Mouse (Mus musculus) lung, embryonic 14.5 days (tissue): ENCODE results near the gene Elovl1. TPM values are rescaled to one million over a fixed set of nuclear protein-coding genes. Genes with fewer than 3 reads are reported as not detected.

Experiments used
- ATAC-seq: fragments of 200-750 bp; cut with Nextera tagmentation; 2 replicates; pipeline ENCODE4 v1.8.0; 2017; ENCODE audit warnings: mild to moderate bottlenecking, moderate TSS enrichment, moderate library complexity; ENCODE audit not compliant: insufficient read depth
- DNase-seq: peaks from one replicate; pipeline ENCODE4 v3.0.0-alpha.2; 2015
- H3K27ac ChIP-seq: fragments of 300-500 bp; sonication (generic); 2 replicates; pipeline ENCODE4 v1.5.1; 2014; ENCODE audit warnings: low read depth, mild to moderate bottlenecking, moderate library complexity
- H3K27me3 ChIP-seq: fragments of 300-500 bp; sonication (generic); 2 replicates; pipeline ENCODE4 v1.6.1; 2014; ENCODE audit warnings: low read length, control low read depth; ENCODE audit not compliant: insufficient read depth
- H3K36me3 ChIP-seq: fragments of 300-500 bp; sonication (generic); 2 replicates; pipeline ENCODE4 v1.6.1; 2014; ENCODE audit warnings: control low read depth; ENCODE audit not compliant: insufficient read depth
- H3K4me1 ChIP-seq: fragments of 300-500 bp; sonication (generic); 2 replicates; pipeline ENCODE4 v1.6.1; 2014; ENCODE audit warnings: antibody characterized with exemption, control low read depth; ENCODE audit not compliant: insufficient read depth
- H3K4me2 ChIP-seq: fragments of 300-500 bp; sonication (generic); 2 replicates; pipeline ENCODE4 v1.6.1; 2014; ENCODE audit warnings: mild to moderate bottlenecking
- H3K4me3 ChIP-seq: fragments of 300-500 bp; sonication (generic); 2 replicates; pipeline ENCODE4 v1.5.1; 2014; ENCODE audit warnings: low read depth, low read length
- H3K9ac ChIP-seq: fragments of 300-500 bp; sonication (generic); 2 replicates; pipeline ENCODE4 v1.6.1; 2014
- H3K9me3 ChIP-seq: fragments of 300-500 bp; sonication (generic); 2 replicates; pipeline ENCODE4 v1.6.1; 2016; ENCODE audit warnings: low read depth, low read length, control low read depth
- CTCF ChIP-seq: IDR thresholded peaks from 2 replicates; pipeline ENCODE4 v1.5.1; 2016; ENCODE audit warnings: antibody characterized with exemption, low read depth
- WGBS: fragments of 180-500 bp; shearing (Covaris S2); extraction: QIAGEN DNeasy Blood & Tissue Kit; methylation state at CpG from one replicate; pipeline ENCODE4 v1.1.7; 2014; 5-methylcytosine and 5-hydroxymethylcytosine counted together
- polyA plus RNA-seq: library from polyadenylated mRNA; unstranded; fragments of >200 nt; fragmentation: Nextera tagmentation; extraction: Ambion mirVana; gene quantifications from 2 replicates; pipeline ENCODE4 v1.2.1, GENCODE M21; 2014

Gene Elovl1
- polyA plus RNA-seq, 1 experiment from 2014 or later, result 97.8 TPM

DNA sequence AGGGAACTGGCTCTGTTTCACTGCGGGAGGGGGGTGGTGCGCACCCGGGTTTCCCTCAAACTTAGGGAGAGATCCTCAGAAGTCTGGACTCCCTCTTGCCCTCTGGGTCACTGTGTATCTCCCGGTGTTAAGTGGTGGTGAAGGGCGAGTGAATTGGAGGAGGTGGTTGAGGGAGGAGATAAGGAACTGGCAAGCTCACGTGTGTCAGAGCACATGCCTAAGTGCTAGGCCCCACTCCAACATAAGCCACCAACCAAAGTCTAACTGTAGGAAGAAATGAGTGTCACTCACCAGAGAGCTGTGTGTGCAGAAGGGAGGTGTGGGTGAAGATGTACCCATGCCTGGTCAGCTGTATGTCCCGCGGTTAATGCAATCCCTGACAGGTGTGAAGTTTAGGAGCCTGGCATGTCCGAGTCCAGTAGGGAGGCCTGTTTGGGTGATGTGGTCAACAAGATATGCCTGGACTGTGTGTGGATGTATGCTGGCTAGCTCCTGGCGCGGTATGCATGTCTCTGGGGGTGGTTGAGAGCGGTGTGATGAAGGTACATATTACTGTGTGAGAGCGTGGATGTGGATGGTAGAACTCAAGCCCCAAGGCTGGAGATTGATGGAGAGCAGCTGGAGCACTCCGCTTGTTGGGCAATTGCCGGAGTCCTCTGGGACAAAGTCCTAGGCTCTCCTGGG, 780 bp downstream of the Elovl1 start:
- DNase-seq (peak; percentile 64), ATAC-seq (peak; percentile 15)
- WGBS, result 19% methylated on average over 15 of the region's 15 CpGs
- H3K27ac ChIP-seq, result peak overlapping the region; percentile 82; the same call in 1 of the 2 replicates
- H3K36me3 ChIP-seq, result peaks cover 35% of the 10 kb centered on the region
- no peaks in the 10 kb centered on the region for H3K9me3 ChIP-seq
- no peaks in the 10 kb centered on the region for H3K27me3 ChIP-seq
- peak overlapping the region; percentile 72 for H3K4me2 ChIP-seq
- H3K4me3 ChIP-seq, result peak overlapping the region; percentile 74
- TF ChIP-seq CTCF, result no peak
- H3K9ac ChIP-seq, result peak overlapping the region; percentile 75
- H3K4me1 ChIP-seq, result peaks cover 14% of the 10 kb centered on the region

DNA sequence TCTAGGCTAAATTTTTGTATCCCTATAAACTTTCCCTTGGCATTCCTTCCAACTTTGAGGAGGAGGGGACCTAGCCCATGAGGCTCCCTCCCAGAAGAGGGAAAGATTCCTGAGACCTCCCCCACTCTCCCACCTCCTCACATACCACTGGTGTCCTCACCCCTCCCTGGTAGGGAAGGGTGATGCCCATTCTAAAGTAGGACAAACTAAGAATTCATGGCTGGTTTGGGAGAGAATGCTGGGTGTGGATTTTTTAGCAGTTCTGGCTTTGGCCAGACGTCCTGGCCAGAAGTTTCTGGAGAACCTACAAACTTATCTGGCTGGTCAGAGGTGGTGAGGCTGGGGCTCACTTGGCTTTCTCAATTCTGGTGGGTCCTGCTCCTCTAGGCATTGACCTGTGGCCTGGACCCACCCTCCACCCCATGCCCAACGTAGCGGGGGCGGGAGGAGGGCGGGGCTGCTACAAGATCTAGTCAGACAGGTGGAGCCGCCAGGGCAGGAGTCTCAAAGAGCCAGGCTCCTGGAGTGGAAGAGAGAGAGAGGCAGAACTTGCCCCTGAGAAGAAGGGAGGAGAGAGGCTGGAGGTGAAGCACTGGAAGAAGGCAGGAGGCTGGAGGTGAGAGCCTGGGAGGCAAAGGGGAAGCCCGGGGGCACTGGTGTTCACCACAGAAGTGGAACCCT, 1.5 kb downstream of the Elovl1 start:
- 24% methylated on average over 7 of the region's 7 CpGs for WGBS
- Histone ChIP-seq H3K27me3 (no peaks in the 10 kb centered on the region), H3K36me3 (peaks cover 42% of the 10 kb centered on the region), H3K9me3 (no peaks in the 10 kb centered on the region), H3K4me1 (peaks cover 14% of the 10 kb centered on the region), H3K27ac (peak overlapping the region; percentile 71; the same call in 1 of the 2 replicates), H3K4me3 (peak overlapping the region; percentile 74), H3K9ac (peak overlapping the region; percentile 75), H3K4me2 (peak overlapping the region; percentile 72)
- DNase-seq (no peak), ATAC-seq (no peak)
- TF ChIP-seq CTCF, result no peak

DNA sequence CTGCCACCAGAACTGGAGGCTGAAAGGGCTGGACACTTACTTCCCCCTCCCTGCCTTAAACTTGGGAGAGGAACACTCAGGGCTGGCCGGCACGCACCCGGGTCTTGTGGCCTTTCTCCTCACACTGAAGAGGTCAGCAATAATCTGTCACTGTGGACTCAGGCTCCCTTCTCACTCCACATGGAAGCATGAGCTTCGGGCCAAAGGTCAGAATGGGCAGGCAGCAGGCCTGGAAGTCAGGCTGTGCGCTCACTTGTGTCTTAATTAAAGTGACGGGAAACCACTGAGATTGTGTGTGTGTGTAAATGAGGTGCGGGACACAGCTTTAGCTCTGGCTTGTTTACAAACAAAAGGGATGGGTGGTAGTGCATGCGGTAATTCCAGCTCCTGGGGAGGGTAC, 4.4 kb downstream of the Elovl1 start:
- 56% methylated on average over 8 of the region's 8 CpGs for WGBS
- Histone ChIP-seq H3K4me3 (no peak overlapping the region), H3K27ac (no peak overlapping the region), H3K36me3 (peaks cover 56% of the 10 kb centered on the region), H3K9me3 (no peaks in the 10 kb centered on the region), H3K4me2 (no peak overlapping the region), H3K9ac (no peak overlapping the region), H3K27me3 (no peaks in the 10 kb centered on the region), H3K4me1 (peaks cover 22% of the 10 kb centered on the region)
- ATAC-seq (no peak), DNase-seq (no peak)
- no peak for TF ChIP-seq CTCF

DNA sequence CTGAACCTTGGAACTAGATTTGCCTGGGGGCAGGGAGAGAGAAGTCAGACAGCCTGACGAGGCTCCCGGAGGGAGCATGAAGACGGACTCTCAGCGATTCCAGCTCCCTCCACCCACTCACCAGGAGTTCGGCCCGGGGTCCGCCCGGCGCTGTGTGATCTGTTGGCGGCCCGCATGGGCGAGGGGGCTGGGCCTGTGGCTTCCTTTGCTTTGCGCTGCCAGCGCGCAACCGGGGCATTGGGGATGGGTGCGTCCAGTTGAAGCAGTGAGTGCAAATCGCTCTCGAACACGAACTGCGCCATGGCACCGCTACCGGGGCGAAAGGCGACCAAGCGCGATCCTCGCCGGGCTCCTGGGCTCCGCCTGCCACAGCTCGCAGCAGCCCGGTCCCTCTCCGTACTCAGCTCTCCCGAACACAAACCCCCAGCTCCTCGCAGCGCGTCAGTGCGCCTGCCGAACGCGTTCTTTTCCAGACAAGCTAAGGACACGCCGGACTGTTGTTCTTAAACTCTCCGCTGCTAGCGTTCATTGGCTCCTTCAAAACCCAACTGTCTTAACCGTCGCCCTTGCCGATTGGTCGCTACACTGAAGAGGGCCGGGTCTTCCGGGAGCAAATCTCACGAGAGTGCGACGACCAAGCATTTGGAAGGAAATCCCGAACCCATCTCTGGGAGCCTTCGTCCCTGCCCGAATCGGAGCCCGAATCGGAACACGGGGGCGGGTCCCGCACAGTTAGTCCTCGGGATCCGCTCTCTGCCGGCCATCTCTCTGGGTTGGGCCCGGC, 9.1 kb downstream of the Elovl1 start, which contains the start of gene Cdc20:
Gene Cdc20, minus strand, starts transcription at position 533 of the 784 bp plus-strand sequence.
- TF ChIP-seq CTCF, result no peak
- Histone ChIP-seq H3K36me3 (peaks cover 38% of the 10 kb centered on the region), H3K27me3 (no peaks in the 10 kb centered on the region), H3K9ac (peak within 1 kb of the TSS; percentile 90), H3K27ac (peak within 1 kb of the TSS; percentile 84), H3K4me2 (peak within 1 kb of the TSS; percentile 88), H3K4me1 (peaks cover 16% of the 10 kb centered on the region), H3K4me3 (peak within 1 kb of the TSS; percentile 85), H3K9me3 (no peaks in the 10 kb centered on the region)
- ATAC-seq, result peak; percentile 96
- DNase-seq, result peak; percentile 98
- WGBS, result under 1% methylated on average over 67 of the region's 67 CpGs

DNA sequence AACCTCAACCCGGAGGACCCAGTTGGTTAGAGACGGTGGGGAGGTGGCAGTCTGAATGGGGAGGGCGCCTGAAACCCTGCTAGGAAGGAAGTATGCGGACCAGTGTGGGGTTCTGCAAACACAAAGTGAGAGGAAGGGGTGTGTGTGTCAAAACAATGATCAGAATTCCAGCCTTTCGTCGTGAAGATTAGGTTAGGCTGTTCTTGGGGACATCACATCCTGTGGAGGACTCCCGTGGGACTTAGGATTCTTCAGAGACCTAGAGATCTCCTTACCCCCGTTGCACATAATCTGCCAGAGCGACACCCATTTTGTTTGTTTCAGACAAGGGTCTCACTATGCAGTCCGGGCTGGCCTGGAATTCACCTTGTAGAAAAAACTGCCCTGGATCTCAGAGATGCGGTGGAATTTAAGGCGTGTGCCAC, 9.9 kb downstream of the Elovl1 start:
- Histone ChIP-seq H3K4me1 (peaks cover 16% of the 10 kb centered on the region), H3K36me3 (peaks cover 30% of the 10 kb centered on the region), H3K4me2 (peak overlapping the region; percentile 88), H3K9ac (peak overlapping the region; percentile 58), H3K27ac (peak overlapping the region; percentile 84), H3K27me3 (no peaks in the 10 kb centered on the region), H3K9me3 (no peaks in the 10 kb centered on the region), H3K4me3 (peak overlapping the region; percentile 85)
- ATAC-seq (0 out of 2 replicates have a peak, but pooled peaks have one; percentile 15), DNase-seq (peak; percentile 68)
- WGBS, result 4% methylated on average over 12 of the region's 12 CpGs
- TF ChIP-seq CTCF, result no peak

DNA sequence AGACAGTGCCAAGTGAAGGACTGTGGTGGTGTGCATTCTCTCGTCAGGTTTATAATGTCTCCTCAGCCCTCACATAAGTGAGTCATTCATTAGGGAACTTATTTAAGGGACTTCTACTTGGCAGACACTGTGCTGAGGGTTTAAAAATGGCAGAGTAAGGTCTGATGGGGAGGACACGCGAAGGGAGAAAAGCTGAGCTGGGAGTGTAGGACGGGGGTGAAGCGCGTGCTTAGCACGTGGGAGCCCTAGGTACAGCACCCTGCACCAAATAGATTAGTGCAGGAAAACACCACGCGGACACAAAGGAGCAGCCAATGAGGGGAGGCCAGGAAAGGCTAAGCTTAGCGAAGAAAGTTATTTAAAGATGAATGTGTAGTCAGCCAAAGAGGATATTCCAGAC, 17.2 kb downstream of the Elovl1 start:
- Histone ChIP-seq H3K27me3 (no peaks in the 10 kb centered on the region), H3K36me3 (no peaks in the 10 kb centered on the region), H3K4me2 (no peak overlapping the region), H3K4me3 (no peak overlapping the region), H3K4me1 (no peaks in the 10 kb centered on the region), H3K9ac (no peak overlapping the region), H3K27ac (no peak overlapping the region), H3K9me3 (no peaks in the 10 kb centered on the region)
- ATAC-seq (no peak), DNase-seq (no peak)
- TF ChIP-seq CTCF, result no peak
- WGBS, result 77% methylated on average over 10 of the region's 10 CpGs
